Mouse (Mus musculus): ENCODE measurements around the gene Zfp989. TPM values are rescaled to one million over a fixed set of nuclear protein-coding genes. Genes with fewer than 3 reads are reported as not detected.
"Not testable (repeated sequence)": the region's sequence is repeated elsewhere in the genome, so short reads cannot be mapped to it uniquely, and the experiment has no call there.

The Zfp989 gene
- polyA plus RNA-seq (2015; fragmentation: Nextera tagmentation; extraction: Ambion mirVana), result 0.06 TPM in 1 of 2 replicates, not detected in the other

GRCm38 (mm10) chr4:146971757-146972156, at the start of gene Zfp989:
Zfp989 (plus strand) TSS chr4:146971976.
- H3K27ac ChIP-seq; H3K36me3 ChIP-seq; H3K9me3 ChIP-seq; H3K27me3 ChIP-seq; ATAC-seq (ENCODE audit: low FRiP score); H3K4me3 ChIP-seq; H3K4me2 ChIP-seq; H3K4me1 ChIP-seq (replicated peaks); H3K9ac ChIP-seq: not testable (repeated sequence)
- 92% methylated on average over 5 of the region's 5 CpGs for WGBS

GRCm38 (mm10) chr4:146932311-146933082, 39.3 kb upstream of the Zfp989 start:
- no peak overlapping the region for H3K27ac ChIP-seq
- peaks cover 8% of the 10 kb centered on the region for H3K27me3 ChIP-seq
- WGBS, result 10% methylated on average over 73 of the region's 77 CpGs
- peak overlapping the region; percentile 38 for H3K4me3 ChIP-seq
- H3K36me3 ChIP-seq, result no peaks in the 10 kb centered on the region
- 0 out of 2 replicates have a peak, but pooled peaks cover 3% of the 10 kb centered on the region for H3K4me1 ChIP-seq (replicated peaks)
- no peak overlapping the region; the same call in 1 of the 2 replicates for H3K9ac ChIP-seq
- peak overlapping the region; percentile 49 for H3K4me2 ChIP-seq
- H3K9me3 ChIP-seq, result peaks cover 26% of the 10 kb centered on the region
- peak; percentile 79 for ATAC-seq (ENCODE audit: low FRiP score)

GRCm38 (mm10) chr4:146941691-146942090, 30.1 kb upstream of the Zfp989 start:
- H3K36me3 ChIP-seq; H3K9ac ChIP-seq; H3K27me3 ChIP-seq; H3K4me2 ChIP-seq; H3K4me1 ChIP-seq (replicated peaks); H3K27ac ChIP-seq; H3K4me3 ChIP-seq; ATAC-seq (ENCODE audit: low FRiP score): not testable (repeated sequence)
- WGBS, result 64% methylated on average over 32 of the region's 32 CpGs
- peaks cover 15% of the 10 kb centered on the region for H3K9me3 ChIP-seq

GRCm38 (mm10) chr4:146976581-146976980, 4.8 kb downstream of the Zfp989 start:
- H3K27ac ChIP-seq; H3K9me3 ChIP-seq; H3K4me3 ChIP-seq; H3K36me3 ChIP-seq; H3K9ac ChIP-seq; H3K4me1 ChIP-seq (replicated peaks); H3K4me2 ChIP-seq; H3K27me3 ChIP-seq; ATAC-seq (ENCODE audit: low FRiP score): not testable (repeated sequence)
- 21% methylated on average over 2 of the region's 2 CpGs for WGBS

- not testable (repeated sequence) for H3K4me1 ChIP-seq (replicated peaks); H3K4me2 ChIP-seq; H3K27me3 ChIP-seq; H3K4me3 ChIP-seq; H3K9ac ChIP-seq; ATAC-seq (ENCODE audit: low FRiP score); H3K36me3 ChIP-seq; H3K27ac ChIP-seq; H3K9me3 ChIP-seq
- WGBS, result no CpG with 5 or more reads among the region's 1 CpGs
These were observed 46.6 kb downstream of the Zfp989 start for GRCm38 (mm10) chr4:147018400-147018799.

GRCm38 (mm10) chr4:147021550-147021949, 49.8 kb downstream of the Zfp989 start, which contains the start of gene Rex2:
Rex2 (plus strand) TSS chr4:147021850.
- not testable (repeated sequence) for H3K9ac ChIP-seq; H3K36me3 ChIP-seq; H3K27me3 ChIP-seq; H3K4me3 ChIP-seq; H3K9me3 ChIP-seq; H3K4me1 ChIP-seq (replicated peaks); ATAC-seq (ENCODE audit: low FRiP score); H3K27ac ChIP-seq; H3K4me2 ChIP-seq
- WGBS, result no CpG with 5 or more reads among the region's 6 CpGs

- H3K4me2 ChIP-seq; H3K36me3 ChIP-seq; H3K27me3 ChIP-seq; H3K27ac ChIP-seq; ATAC-seq (ENCODE audit: low FRiP score); H3K4me3 ChIP-seq; H3K9me3 ChIP-seq; H3K9ac ChIP-seq; H3K4me1 ChIP-seq (replicated peaks): not testable (repeated sequence)
- 53% methylated on average over 1 of the region's 1 CpGs for WGBS
These were observed 54.6 kb downstream of the Zfp989 start for GRCm38 (mm10) chr4:147026374-147026773.

GRCm38 (mm10) chr4:147031308-147032036, 59.7 kb downstream of the Zfp989 start:
- not testable (repeated sequence) for H3K9me3 ChIP-seq; H3K36me3 ChIP-seq; H3K4me3 ChIP-seq; H3K4me2 ChIP-seq; H3K27me3 ChIP-seq; H3K27ac ChIP-seq; H3K9ac ChIP-seq; ATAC-seq (ENCODE audit: low FRiP score); H3K4me1 ChIP-seq (replicated peaks)
- 97% methylated on average over 1 of the region's 2 CpGs for WGBS

Other genes with a start within 250 kb of the Zfp989 start
- gene Gm21411, start 62.4 kb upstream of the Zfp989 start, polyA plus RNA-seq (2015; fragmentation: Nextera tagmentation; extraction: Ambion mirVana), result not detected in 2 replicates
- gene Rex2, start 49.9 kb downstream of the Zfp989 start, polyA plus RNA-seq (2015; fragmentation: Nextera tagmentation; extraction: Ambion mirVana), result 0.12 TPM in 1 of 2 replicates, not detected in the other
- 5.6 and 6.0 TPM in 2 replicates for gene Zfp991, start 160.1 kb downstream of the Zfp989 start, polyA plus RNA-seq (2015; fragmentation: Nextera tagmentation; extraction: Ambion mirVana)